Mouse (Mus musculus) forebrain, embryonic 16.5 days (tissue): ENCODE measurements around the gene Tmcc3. TPM values are rescaled to one million over a fixed set of nuclear protein-coding genes. Genes with fewer than 3 reads are reported as not detected.
A peak's percentile ranks its signal among the peaks of the same experiment; 100 is the strongest.

Source experiments
- ATAC-seq: fragments of 200-750 bp; cut with Nextera tagmentation; 2 replicates; pipeline ENCODE4 v1.8.0; 2017; ENCODE audit warnings: mild to moderate bottlenecking, moderate library complexity
- H3K27ac ChIP-seq: fragments of 300-500 bp; sonication (generic); 2 replicates; pipeline ENCODE4 v1.5.1; 2014; ENCODE audit warnings: low read length, control low read depth
- H3K27me3 ChIP-seq: fragments of 300-500 bp; sonication (generic); replicated peaks from 2 replicates; pipeline ENCODE4 v1.6.1; 2014; ENCODE audit warnings: low read length; ENCODE audit not compliant: control insufficient read depth, insufficient read depth
- H3K36me3 ChIP-seq: fragments of 300-500 bp; sonication (generic); 2 replicates; pipeline ENCODE4 v1.6.1; 2014; ENCODE audit not compliant: control insufficient read depth, insufficient read depth
- H3K4me1 ChIP-seq: fragments of 300-500 bp; sonication (generic); replicated peaks from 2 replicates; pipeline ENCODE4 v1.6.1; 2014; ENCODE audit warnings: low read length; ENCODE audit not compliant: control insufficient read depth, insufficient read depth
- H3K4me2 ChIP-seq: fragments of 300-500 bp; sonication (generic); 2 replicates; pipeline ENCODE4 v1.6.1; 2014; ENCODE audit warnings: mild to moderate bottlenecking, low read length, control low read depth
- H3K4me3 ChIP-seq: fragments of 300-500 bp; sonication (generic); replicated peaks from 2 replicates; pipeline ENCODE4 v1.5.1; 2014; ENCODE audit warnings: mild to moderate bottlenecking, low read length, control low read depth
- H3K9ac ChIP-seq: fragments of 300-500 bp; sonication (generic); replicated peaks from 2 replicates; pipeline ENCODE4 v1.6.1; 2014; ENCODE audit warnings: low read depth, low read length, control low read depth
- H3K9me3 ChIP-seq: fragments of 300-500 bp; sonication (generic); 2 replicates; pipeline ENCODE4 v1.6.1; 2016; ENCODE audit warnings: low read length; ENCODE audit not compliant: control insufficient read depth
- WGBS: fragments of 180-500 bp; shearing (Covaris S2); extraction: QIAGEN DNeasy Blood & Tissue Kit; methylation state at CpG from one replicate; pipeline ENCODE4 v1.1.7; 2014; 5-methylcytosine and 5-hydroxymethylcytosine counted together
- polyA plus RNA-seq: library from polyadenylated mRNA; unstranded; fragments of >200 nt; fragmentation: Nextera tagmentation; extraction: Ambion mirVana; gene quantifications from 2 replicates; pipeline ENCODE4 v1.2.1, GENCODE M21; 2015

Gene Tmcc3
- polyA plus RNA-seq, 1 experiment from 2014 or later = 6.8 TPM

GRCm38 (mm10) chr10:94313146-94313545 lies 1.4 kb downstream of the Tmcc3 start:
- Histone ChIP-seq H3K4me1 (peaks cover 11% of the 10 kb centered on the region), H3K4me3 (no peak overlapping the region), H3K4me2 (no peak overlapping the region), H3K36me3 (no peaks in the 10 kb centered on the region), H3K27me3 (peaks cover 3% of the 10 kb centered on the region; the same call in 1 of the 2 replicates), H3K9ac (no peak overlapping the region), H3K27ac (no peak overlapping the region), H3K9me3 (no peaks in the 10 kb centered on the region)
- no peak for ATAC-seq
- WGBS = 86% methylated on average over 4 of the region's 4 CpGs

GRCm38 (mm10) chr10:94318574-94318973 lies 6.8 kb downstream of the Tmcc3 start:
- Histone ChIP-seq H3K4me1 (0 out of 2 replicates have a peak, but pooled peaks cover 3% of the 10 kb centered on the region), H3K4me2 (no peak overlapping the region), H3K36me3 (no peaks in the 10 kb centered on the region), H3K4me3 (no peak overlapping the region), H3K9ac (no peak overlapping the region), H3K9me3 (no peaks in the 10 kb centered on the region), H3K27me3 (no peaks in the 10 kb centered on the region), H3K27ac (no peak overlapping the region)
- 26% methylated on average over 4 of the region's 4 CpGs for WGBS
- ATAC-seq = no peak

- Histone ChIP-seq H3K4me2 (peak overlapping the region; percentile 2; the same call in 1 of the 2 replicates), H3K4me3 (no peak overlapping the region), H3K36me3 (no peaks in the 10 kb centered on the region), H3K9ac (no peak overlapping the region), H3K27me3 (no peaks in the 10 kb centered on the region), H3K9me3 (no peaks in the 10 kb centered on the region), H3K4me1 (peaks cover 9% of the 10 kb centered on the region), H3K27ac (no peak overlapping the region)
- ATAC-seq = peak; percentile 84
- 24% methylated on average over 5 of the region's 5 CpGs for WGBS
Observed at GRCm38 (mm10) chr10:94329962-94330361, 18.2 kb downstream of the Tmcc3 start.

- Histone ChIP-seq H3K27ac (no peak overlapping the region), H3K36me3 (no peaks in the 10 kb centered on the region), H3K9ac (no peak overlapping the region), H3K4me2 (no peak overlapping the region), H3K27me3 (no peaks in the 10 kb centered on the region), H3K4me1 (peaks cover 9% of the 10 kb centered on the region), H3K9me3 (no peaks in the 10 kb centered on the region), H3K4me3 (no peak overlapping the region)
- WGBS = 73% methylated on average over 16 of the region's 16 CpGs
- no peak for ATAC-seq
Observed at GRCm38 (mm10) chr10:94332358-94333137, 20.8 kb downstream of the Tmcc3 start.

- Histone ChIP-seq H3K4me1 (peaks cover 9% of the 10 kb centered on the region), H3K9me3 (no peaks in the 10 kb centered on the region), H3K9ac (no peak overlapping the region), H3K36me3 (no peaks in the 10 kb centered on the region), H3K4me2 (no peak overlapping the region), H3K27ac (no peak overlapping the region), H3K4me3 (no peak overlapping the region), H3K27me3 (no peaks in the 10 kb centered on the region)
- 80% methylated on average over 8 of the region's 8 CpGs for WGBS
- no peak for ATAC-seq
Observed at GRCm38 (mm10) chr10:94333328-94333727, 21.6 kb downstream of the Tmcc3 start.

GRCm38 (mm10) chr10:94335047-94335446 lies 23.3 kb downstream of the Tmcc3 start:
- H3K4me3 ChIP-seq = no peak overlapping the region
- no peaks in the 10 kb centered on the region for H3K9me3 ChIP-seq
- H3K9ac ChIP-seq = no peak overlapping the region
- H3K4me2 ChIP-seq = no peak overlapping the region
- ATAC-seq = no peak
- no peak overlapping the region for H3K27ac ChIP-seq
- no peaks in the 10 kb centered on the region for H3K36me3 ChIP-seq
- peaks cover 6% of the 10 kb centered on the region for H3K4me1 ChIP-seq
- H3K27me3 ChIP-seq = no peaks in the 10 kb centered on the region
- WGBS = 82% methylated on average over 10 of the region's 10 CpGs

- Histone ChIP-seq H3K36me3 (no peaks in the 10 kb centered on the region), H3K4me3 (no peak overlapping the region), H3K4me1 (0 out of 2 replicates have a peak, but pooled peaks cover 2% of the 10 kb centered on the region), H3K9ac (no peak overlapping the region), H3K27me3 (no peaks in the 10 kb centered on the region), H3K27ac (no peak overlapping the region), H3K4me2 (no peak overlapping the region), H3K9me3 (no peaks in the 10 kb centered on the region)
- no peak for ATAC-seq
- WGBS = 92% methylated on average over 6 of the region's 6 CpGs
Observed at GRCm38 (mm10) chr10:94336071-94336470, 24.3 kb downstream of the Tmcc3 start.

- H3K27ac ChIP-seq = no peak overlapping the region
Observed at GRCm38 (mm10) chr10:94341501-94341900, 29.8 kb downstream of the Tmcc3 start.

GRCm38 (mm10) chr10:94342256-94342655 lies 30.5 kb downstream of the Tmcc3 start:
- no peak for ATAC-seq
- 66% methylated on average over 7 of the region's 7 CpGs for WGBS
- no peak overlapping the region for H3K4me3 ChIP-seq
- no peaks in the 10 kb centered on the region for H3K9me3 ChIP-seq
- no peaks in the 10 kb centered on the region for H3K27me3 ChIP-seq
- no peak overlapping the region for H3K9ac ChIP-seq
- H3K4me1 ChIP-seq = no peaks in the 10 kb centered on the region; the same call in 1 of the 2 replicates
- no peaks in the 10 kb centered on the region for H3K36me3 ChIP-seq
- no peak overlapping the region for H3K4me2 ChIP-seq
- H3K27ac ChIP-seq = no peak overlapping the region

More at GRCm38 (mm10) chr10:94341501-94341900, 29.8 kb downstream of the Tmcc3 start:
- ATAC-seq = no peak
- H3K9ac ChIP-seq = no peak overlapping the region
- H3K4me3 ChIP-seq = no peak overlapping the region
- 73% methylated on average over 17 of the region's 17 CpGs for WGBS
- H3K4me2 ChIP-seq = no peak overlapping the region
- H3K27me3 ChIP-seq = no peaks in the 10 kb centered on the region
- H3K9me3 ChIP-seq = no peaks in the 10 kb centered on the region
- H3K36me3 ChIP-seq = no peaks in the 10 kb centered on the region
- H3K4me1 ChIP-seq = no peaks in the 10 kb centered on the region; the same call in 1 of the 2 replicates
